Mouse (Mus musculus): ENCODE data around the gene Abi1. TPM values are rescaled to one million over a fixed set of nuclear protein-coding genes. Genes with fewer than 3 reads are reported as not detected.
"Not testable (repeated sequence)": the region's sequence is repeated elsewhere in the genome, so short reads cannot be mapped to it uniquely, and the experiment has no call there.

Abi1 gene
- total RNA-seq, 2 experiments from 2014 or later = 213 to 215 TPM

DNA sequence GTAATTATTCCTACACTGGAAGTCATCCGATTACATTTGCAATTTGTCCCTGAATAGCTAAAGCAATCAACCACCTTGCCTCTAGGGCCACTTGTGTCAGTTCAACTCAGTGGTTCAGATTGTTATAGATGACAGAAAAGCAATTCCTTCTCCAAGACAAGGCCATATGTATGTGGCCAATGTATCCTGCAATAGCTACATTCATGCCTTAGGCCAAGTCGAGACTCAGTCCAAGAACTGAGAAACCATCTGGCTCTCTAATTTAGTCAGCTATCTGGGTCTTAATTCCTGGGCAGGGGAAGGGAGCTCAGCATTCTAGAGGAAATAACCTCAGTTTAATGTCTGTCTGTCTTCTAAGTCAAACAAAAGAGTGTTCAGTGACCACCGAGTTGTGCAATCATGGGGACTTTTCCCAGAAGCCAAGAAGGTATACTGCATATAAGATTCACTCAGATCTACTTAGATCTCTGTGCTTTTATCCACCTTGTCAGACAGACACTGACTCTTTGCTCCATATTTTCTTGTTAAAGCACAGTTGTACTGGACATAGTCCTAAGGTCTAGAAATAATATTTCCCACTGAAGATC lies 62.6 kb downstream of the Abi1 start:
- DNase-seq (ENCODE audit: low spot score in 2 of 2) = no peak

GRCm38 (mm10) chr2:22962970-22963369 lies 77.1 kb downstream of the Abi1 start:
- no peak for DNase-seq (ENCODE audit: low spot score in 2 of 2)

GRCm38 (mm10) chr2:22962242-22962641 lies 77.8 kb downstream of the Abi1 start:
- DNase-seq (ENCODE audit: low spot score in 2 of 2) = peak in 1 of 2 experiments; percentile 63

DNA sequence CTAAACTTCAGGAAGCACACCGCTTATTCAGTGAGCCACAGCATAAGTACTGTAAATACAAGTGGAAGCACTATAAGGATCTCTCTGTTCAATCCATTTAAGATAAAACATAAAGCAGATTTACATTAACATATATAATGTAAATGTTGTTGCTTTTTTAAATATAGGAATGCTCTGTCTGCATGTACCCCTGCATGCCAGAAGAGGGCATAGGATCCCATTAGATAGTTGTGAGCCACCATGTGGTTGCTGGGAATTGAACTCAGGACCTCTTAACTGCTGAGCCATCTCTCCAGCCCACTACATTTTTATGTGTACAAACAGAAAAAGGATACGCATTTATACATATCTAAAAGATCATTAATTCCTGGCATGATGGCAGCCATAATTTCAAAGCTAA lies 78.4 kb downstream of the Abi1 start:
- DNase-seq (ENCODE audit: low spot score in 2 of 2) = no peak

- no peak for DNase-seq (ENCODE audit: low spot score in 2 of 2)
Observed at GRCm38 (mm10) chr2:22957415-22957814, 82.6 kb downstream of the Abi1 start.

GRCm38 (mm10) chr2:22955914-22956313 lies 84.1 kb downstream of the Abi1 start:
- DNase-seq (ENCODE audit: low spot score in 2 of 2) = no peak

- DNase-seq (ENCODE audit: low spot score in 2 of 2) = no peak
Observed at GRCm38 (mm10) chr2:22954278-22954677, 85.8 kb downstream of the Abi1 start.

- DNase-seq (ENCODE audit: low spot score in 2 of 2) = no peak
Observed at GRCm38 (mm10) chr2:22949956-22950355, 90.1 kb downstream of the Abi1 start.

GRCm38 (mm10) chr2:22933556-22933955 lies 106.5 kb downstream of the Abi1 start:
- DNase-seq (ENCODE audit: low spot score in 2 of 2) = no peak

DNA sequence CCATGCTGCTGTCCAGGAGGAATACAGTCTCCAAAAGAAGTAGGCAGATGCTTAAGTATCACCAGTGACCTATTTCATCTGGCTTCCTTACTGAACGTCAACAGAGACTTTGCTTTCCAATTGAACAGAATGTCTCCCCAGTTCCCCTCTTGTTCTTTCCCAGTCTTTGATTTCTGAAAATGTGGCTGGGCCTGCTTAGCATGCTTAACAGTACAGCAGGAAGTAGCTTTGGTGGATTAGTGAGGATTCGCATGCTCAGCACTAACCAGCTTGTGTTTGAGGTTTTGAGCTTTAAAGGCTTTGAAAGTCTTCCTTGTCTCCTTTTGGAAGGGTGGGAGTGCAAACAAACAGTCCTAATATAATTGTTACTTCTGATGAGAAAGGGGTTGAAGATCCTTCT lies 111.8 kb downstream of the Abi1 start:
- DNase-seq (ENCODE audit: low spot score in 2 of 2) = peak in 1 of 2 experiments; percentile 56

DNA sequence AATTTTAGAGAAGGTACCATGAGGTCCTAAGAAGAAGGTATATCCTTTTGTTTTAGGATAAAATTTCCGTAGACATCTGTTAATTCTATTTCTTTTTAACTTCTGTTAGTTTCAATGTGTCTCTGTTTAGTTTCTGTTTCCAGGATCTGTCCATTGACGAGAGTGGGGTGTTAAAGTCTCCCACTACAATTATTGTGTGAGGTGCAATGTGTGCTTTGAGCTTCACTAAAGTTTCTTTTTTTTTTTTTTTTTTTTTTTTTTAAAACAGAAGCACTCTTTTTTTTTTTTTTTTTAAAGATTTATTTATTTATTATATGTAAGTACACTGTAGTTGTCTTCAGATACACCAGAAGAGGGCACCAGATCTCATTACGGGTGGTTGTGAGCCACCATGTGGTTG lies 114.1 kb downstream of the Abi1 start:
- DNase-seq (ENCODE audit: low spot score in 2 of 2) = not testable (repeated sequence)

DNA sequence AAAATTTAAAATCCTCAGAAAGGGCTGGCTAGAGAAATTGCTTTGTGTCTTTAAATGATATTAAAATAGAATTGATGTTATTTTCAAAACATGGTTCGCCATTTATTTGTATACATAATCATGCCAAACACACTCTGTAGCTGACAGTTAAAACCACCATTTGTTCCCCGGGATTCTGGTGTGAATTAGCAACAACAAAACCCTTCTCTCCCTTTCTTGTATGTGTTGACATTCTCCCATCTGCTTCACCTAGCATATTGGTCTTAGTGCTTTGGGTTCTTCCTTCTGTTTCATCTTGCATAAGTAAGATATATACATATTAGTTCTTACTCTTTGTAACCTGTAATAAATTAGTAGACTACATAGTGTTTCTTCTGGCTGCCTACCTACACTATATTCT lies 121.4 kb downstream of the Abi1 start:
- DNase-seq (ENCODE audit: low spot score in 2 of 2) = no peak

DNA sequence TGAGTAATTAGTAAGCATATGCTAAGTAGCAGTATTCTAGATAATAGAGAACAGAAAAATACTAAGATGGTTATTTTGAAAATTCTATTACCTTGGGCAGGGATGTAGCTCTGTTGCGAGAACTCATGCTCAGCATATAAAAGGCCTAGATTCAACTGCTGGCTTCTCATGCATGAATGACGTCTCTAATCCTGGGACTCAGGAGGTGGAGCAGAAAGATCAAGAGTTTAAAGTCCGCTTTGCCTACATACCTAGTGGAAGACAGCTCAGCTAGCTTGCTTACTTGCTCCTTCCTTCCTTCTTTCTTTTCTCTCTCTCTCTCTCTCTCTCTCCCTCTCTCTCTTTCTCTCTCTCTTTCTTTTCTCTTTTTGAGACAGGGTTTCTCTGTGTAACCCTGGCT lies 125.6 kb downstream of the Abi1 start:
- no peak for DNase-seq (ENCODE audit: low spot score in 2 of 2)

- no peak for DNase-seq (ENCODE audit: low spot score in 2 of 2)
Observed at GRCm38 (mm10) chr2:22903947-22904346, 136.1 kb downstream of the Abi1 start.

DNA sequence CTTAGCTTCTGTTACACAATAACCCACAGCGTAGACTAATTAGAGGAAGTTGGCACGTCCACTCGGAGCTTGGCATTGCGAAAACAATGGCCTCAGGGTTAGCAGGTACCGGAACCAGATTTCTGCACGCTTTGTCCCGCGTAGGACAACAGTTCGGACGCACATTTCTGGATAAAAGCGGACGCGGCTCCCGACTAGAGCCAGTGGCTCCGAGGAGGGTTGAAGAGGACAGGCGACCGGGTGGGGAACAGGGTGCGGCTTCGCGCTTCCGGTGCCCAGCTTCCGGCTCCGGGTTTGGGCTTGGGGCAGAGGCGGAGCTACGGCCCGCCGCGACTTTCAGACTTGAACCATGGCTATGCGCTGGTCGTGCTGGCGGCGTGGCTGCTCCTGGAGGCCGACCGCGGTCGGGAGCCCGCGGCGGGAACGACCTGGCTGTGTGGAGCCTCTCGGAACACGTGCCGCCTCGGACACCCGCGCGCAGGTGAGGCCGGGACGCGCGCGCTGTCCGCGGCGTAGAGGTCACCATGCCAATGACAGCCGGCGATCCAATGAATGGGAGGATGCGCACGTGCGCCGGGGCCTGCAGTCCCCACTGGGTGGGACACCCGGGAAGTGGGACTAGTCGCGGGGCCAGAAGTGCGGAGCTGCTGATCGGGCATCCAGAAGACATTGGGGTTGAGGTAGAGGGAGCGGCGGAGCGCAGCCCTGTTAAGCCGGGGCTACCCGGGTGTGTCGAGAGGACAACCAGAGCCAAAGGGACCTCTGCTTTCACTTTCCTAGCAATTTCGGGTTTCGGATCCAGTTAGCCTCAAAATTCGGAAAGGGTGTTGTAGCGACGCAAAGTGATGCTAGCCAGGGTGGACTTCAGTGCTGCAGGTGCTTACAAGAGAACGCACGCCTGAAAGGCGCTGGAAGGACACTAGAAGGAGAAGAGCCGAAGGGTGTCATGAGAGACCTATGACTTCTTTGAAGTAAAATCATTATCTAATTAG lies 144.5 kb downstream of the Abi1 start, which contains the start of gene Pdss1:
TSS of gene Pdss1 (plus strand) at position 241 of the 992 bp plus-strand sequence.
- DNase-seq (ENCODE audit: low spot score in 2 of 2) = peak; percentile 86 to 91

DNA sequence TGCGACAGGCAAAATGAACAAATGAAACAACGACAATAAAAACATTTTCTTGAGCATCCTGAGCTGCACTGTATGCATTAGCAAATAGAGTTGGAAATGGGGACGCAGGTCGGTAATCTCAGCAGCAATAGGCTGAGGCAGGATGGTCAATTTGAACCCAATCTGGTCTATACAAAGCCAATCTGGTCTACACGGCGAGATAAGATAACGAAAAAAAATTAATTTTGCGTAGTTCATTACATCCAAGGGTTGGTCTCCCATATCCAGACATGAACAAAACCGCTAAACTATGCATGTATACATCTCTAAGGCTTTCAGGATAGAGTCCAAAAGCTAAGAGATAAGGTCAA lies 145.1 kb downstream of the Abi1 start:
- DNase-seq (ENCODE audit: low spot score in 2 of 2) = no peak

Other genes starting within 250 kb of the Abi1 start
- gene Pdss1, start 144.7 kb downstream of the Abi1 start, total RNA-seq (2021) = 10 to 100 TPM; 17.3 to 18.3 TPM
- gene Acbd5, start 27.9 kb upstream of the Abi1 start, total RNA-seq (2021) = 10 to 100 TPM; 74.3 to 81.1 TPM
- gene Mastl, start 115.8 kb upstream of the Abi1 start, total RNA-seq (2021) = 1 to 10 TPM; 1.3 to 1.7 TPM
- 10 to 100 TPM; 80.5 to 88.4 TPM for gene Yme1l1, start 116.1 kb upstream of the Abi1 start, total RNA-seq (2021)
- gene 4931423N10Rik, start 167.2 kb upstream of the Abi1 start, total RNA-seq (2021) = under 1 TPM in 1 of 2 experiments, not detected in 1; 0.23 TPM

Data from layer of hippocampus, postnatal 14 days (tissue).